Mouse (Mus musculus): ENCODE measurements around the gene Tmem50b.

Gene Tmem50b

GRCm38 (mm10) chr16:91597672-91598010 is at the start of gene Tmem50b:
Tmem50b (minus strand) TSS chr16:91597800.
- CTCF ChIA-PET, result no interaction called here

GRCm38 (mm10) chr16:91646681-91647419 is 49.2 kb upstream of the Tmem50b start, which contains the start of gene Gart:
Gart (minus strand) TSS chr16:91646952.
- CTCF ChIA-PET, result interaction anchor here (0.6 kb wide), 1 partner anchor 11 kb away, joined by 3 read pairs; no protein-coding TSS in a partner anchor

- CTCF ChIA-PET, result no interaction called here
Observed at GRCm38 (mm10) chr16:91645995-91646602, 48.5 kb upstream of the Tmem50b start.

GRCm38 (mm10) chr16:91645420-91645819 is 47.8 kb upstream of the Tmem50b start:
- CTCF ChIA-PET, result interaction anchor here (0.6 kb wide), 2 partner anchors 59 to 106 kb away, joined by 7 to 9 read pairs; no protein-coding TSS in a partner anchor

DNA sequence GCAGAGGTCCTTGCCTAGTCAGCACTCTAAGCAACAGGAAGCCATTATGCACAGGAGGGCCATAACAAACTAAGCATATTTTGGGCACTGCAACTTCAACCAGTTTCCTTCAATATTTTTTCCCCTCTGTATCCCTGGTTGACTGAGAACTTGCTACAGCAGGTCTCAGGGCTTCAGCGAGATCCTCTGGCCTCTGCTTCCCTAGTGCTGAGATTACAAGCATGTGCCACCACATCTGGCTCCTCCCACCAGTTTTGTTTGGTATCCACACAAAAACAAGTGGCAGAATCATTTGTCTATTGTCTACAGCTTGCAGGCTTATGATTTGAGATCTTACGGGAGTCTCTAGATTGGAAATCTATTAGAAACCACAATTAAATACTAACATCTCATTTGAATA is 47.3 kb upstream of the Tmem50b start:
- CTCF ChIA-PET, result interaction anchor here (0.6 kb wide), 3 partner anchors 44 to 107 kb away, joined by 6 to 9 read pairs (median 7); partner anchors contain the start of gene Donson

DNA sequence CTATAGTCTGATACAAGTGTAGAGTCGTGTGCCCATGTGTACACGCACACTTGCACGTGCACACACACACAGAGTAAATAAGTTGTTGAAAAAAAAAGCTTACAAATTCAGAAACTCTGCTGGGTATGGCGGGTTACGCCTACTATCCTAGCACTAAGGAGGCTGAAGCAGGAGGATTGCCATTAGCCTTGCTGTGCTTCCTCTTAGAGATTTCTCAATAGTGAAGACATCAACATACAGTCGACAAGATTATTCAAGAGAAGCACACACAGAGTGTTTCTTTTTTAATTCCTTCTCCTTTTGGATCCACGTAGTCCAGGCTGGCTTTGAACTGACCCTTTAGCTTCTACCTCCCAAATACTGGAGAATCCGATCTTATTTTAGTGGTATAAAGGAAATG is 42.6 kb upstream of the Tmem50b start:
- CTCF ChIA-PET, result no interaction called here

- CTCF ChIA-PET, result no interaction called here
Observed at GRCm38 (mm10) chr16:91639636-91640035, 42.0 kb upstream of the Tmem50b start.

- CTCF ChIA-PET, result interaction anchor here (1.0 kb wide), 1 partner anchor 18 kb away, joined by 5 read pairs; no protein-coding TSS in a partner anchor
Observed at GRCm38 (mm10) chr16:91639161-91639560, 41.6 kb upstream of the Tmem50b start.

- CTCF ChIA-PET, result interaction anchor here (0.7 kb wide), 1 partner anchor 191 kb away, joined by 4 read pairs; no protein-coding TSS in a partner anchor
Observed at GRCm38 (mm10) chr16:91633641-91634040, 36.0 kb upstream of the Tmem50b start.

DNA sequence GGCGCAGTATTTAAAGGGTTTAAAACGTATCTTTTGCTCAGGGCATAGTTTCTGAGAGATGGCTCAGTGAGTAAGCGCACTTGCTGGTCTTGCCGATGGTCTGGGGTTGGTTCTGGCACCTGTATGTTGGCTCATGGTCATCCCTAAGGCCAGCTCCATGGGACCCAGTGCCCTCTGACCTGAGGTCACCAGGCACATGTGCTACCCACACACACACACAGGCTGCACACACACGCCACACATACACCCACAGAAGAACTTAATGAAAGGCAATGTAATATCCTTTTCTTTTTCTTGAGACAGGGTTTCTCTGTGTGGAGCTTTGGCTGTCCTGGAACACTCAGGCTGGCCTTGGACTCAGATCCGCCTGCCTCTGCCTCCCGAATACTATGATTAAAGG is 35.3 kb upstream of the Tmem50b start:
- CTCF ChIA-PET, result interaction anchor here (0.7 kb wide), 1 partner anchor 190 kb away, joined by 4 read pairs; no protein-coding TSS in a partner anchor

GRCm38 (mm10) chr16:91632439-91632838 is 34.8 kb upstream of the Tmem50b start:
- CTCF ChIA-PET, result no interaction called here

DNA sequence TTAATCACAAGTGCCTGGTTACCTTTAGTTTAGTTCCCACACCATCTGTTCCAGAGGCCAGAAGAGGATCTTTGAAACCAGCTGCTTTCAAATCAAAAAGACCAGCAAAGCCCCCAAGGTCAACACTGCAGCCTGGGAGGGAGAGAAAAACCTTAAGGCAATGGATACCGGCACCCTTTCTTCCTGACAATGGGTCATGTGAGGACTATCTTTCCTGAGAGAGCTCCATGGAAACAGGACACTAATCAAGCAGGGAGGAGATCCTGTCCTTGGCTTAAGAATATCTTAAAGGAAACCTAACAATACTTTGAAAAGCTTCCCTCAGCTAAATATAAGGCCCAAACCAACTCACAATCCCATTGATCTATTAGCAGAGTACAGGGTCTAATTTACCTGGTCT is 33.0 kb upstream of the Tmem50b start:
- CTCF ChIA-PET, result no interaction called here

- CTCF ChIA-PET, result interaction anchor here (0.6 kb wide), 1 partner anchor 41 kb away, joined by 3 read pairs; no protein-coding TSS in a partner anchor
Observed at GRCm38 (mm10) chr16:91629749-91630148, 32.1 kb upstream of the Tmem50b start.

- CTCF ChIA-PET, result no interaction called here
Observed at GRCm38 (mm10) chr16:91628673-91629072, 31.1 kb upstream of the Tmem50b start.

DNA sequence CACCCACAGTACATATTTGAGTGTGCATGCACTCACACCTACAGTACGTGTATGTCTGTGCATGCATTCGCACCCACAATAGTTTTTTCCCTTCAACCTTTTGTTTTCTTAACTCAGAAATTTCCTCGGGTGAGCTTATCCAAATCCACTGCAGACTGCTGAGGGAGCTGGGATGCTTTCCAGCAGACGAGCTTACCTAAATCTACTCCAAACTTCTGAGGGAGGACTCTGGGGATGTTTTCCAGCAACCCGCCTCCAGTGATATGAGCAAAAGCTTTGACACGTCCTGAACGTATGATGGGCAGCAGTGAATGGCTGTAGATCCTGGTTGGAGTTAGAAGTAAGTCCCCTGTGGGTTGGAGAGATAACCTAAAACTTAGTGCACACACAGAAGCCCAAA is 30.2 kb upstream of the Tmem50b start:
- CTCF ChIA-PET, result no interaction called here

DNA sequence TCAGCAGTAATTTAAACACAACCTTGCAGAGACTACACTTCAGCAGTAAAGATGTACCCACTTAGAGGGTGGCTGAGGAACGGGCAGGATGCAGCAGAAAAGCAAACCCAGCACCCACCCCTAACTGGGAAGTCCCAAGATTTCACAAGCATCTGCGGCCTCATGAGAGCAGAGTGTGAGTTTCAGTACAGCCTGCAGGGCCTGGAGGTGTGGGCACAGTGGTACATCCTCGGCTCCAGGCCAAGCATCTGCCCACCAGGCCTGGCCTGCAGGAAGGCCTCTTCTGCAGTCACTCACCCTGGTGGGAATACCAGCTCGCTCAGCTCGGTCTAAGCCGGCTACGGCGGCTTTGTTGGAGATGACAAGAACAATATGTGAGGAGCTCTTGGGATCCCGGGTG is 25.5 kb upstream of the Tmem50b start:
- CTCF ChIA-PET, result no interaction called here

DNA sequence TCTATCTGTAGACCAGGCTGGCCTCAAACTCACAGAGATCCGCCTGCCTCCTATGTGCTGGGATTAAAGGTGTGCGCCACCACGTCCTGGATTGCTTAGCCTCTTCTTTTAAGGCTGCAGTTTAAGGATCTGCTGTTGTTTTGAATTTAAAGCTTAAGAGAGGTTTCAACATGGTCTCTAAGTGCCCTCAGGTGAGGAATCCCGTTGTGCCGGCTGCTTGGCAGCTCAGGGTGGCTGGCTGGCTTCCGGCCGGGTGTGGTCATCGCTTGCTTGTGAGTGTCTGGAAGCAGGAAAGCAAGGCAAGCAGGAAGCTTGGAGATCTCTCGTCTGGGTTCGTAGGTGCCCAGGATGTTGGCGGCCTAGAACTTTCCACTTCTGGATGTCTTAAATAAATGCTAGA is 23.4 kb upstream of the Tmem50b start:
- CTCF ChIA-PET, result interaction anchor here (0.6 kb wide), 1 partner anchor 18 kb away, joined by 5 read pairs; no protein-coding TSS in a partner anchor

- CTCF ChIA-PET, result interaction anchor here (1.2 kb wide), 1 partner anchor 98 kb away, joined by 4 read pairs; no protein-coding TSS in a partner anchor
Observed at GRCm38 (mm10) chr16:91620185-91620584, 22.6 kb upstream of the Tmem50b start.

GRCm38 (mm10) chr16:91618511-91619501 is 21.2 kb upstream of the Tmem50b start, which contains the start of gene Dnajc28:
Dnajc28 (minus strand) TSS chr16:91619026.
- CTCF ChIA-PET, result no interaction called here

DNA sequence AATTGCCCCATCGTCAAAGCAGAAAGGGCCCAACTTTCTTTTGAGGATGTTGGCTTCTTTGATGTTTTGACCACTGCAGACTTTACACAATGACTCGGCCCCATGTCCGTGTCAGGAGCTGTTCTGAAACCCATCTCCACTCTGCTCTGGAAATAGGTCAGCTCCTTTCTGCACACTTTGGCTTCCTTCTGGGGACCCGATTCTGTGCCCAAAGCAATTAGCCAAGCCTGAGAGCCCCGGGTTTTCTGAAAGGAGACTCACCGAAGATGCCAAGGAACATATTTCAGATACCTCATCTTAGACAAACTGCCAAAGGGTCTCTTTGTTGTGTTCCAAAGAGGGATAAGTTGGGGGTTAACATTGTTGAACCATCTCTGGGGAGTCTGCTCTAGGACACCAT is 17.0 kb upstream of the Tmem50b start:
- CTCF ChIA-PET, result interaction anchor here (0.5 kb wide), 1 partner anchor 469 kb away, joined by 6 read pairs; no protein-coding TSS in a partner anchor

DNA sequence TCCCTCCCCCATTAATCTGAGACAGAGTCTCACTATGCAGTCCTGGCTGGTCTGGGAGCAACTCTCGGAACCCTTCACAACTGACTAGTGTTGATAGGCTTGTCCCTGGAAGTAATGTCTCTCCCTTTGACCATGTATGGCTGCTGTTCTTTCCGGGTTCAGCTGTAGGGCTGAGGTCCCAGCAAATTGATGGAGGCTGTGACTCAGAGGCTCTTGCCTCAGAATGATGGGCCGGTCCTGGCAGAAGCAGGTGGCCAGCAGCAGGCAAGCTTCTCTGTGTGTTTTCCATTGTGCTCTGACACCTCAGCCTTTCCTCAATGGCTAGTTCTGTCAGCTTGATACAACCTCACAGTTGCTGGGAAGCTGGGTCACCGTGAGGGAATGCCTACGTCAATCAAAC is 14.9 kb upstream of the Tmem50b start:
- CTCF ChIA-PET, result no interaction called here

GRCm38 (mm10) chr16:91611248-91611647 is 13.6 kb upstream of the Tmem50b start:
- CTCF ChIA-PET, result no interaction called here

All from spleen, embryonic (tissue).